Mouse (Mus musculus) ES-Bruce4 (cell line): ENCODE data around the gene Coro2a.

Source experiments
- CTCF ChIP-seq: IDR thresholded peaks from one replicate; pipeline ENCODE4 v1.8.1; 2011; ENCODE audit warnings: low read depth, low read length
- EP300 ChIP-seq: IDR thresholded peaks from 2 replicates; pipeline ENCODE4 v1.6.1; 2011; ENCODE audit warnings: low read depth, low read length; ENCODE audit not compliant: insufficient read depth
- POLR2A ChIP-seq: IDR thresholded peaks from one replicate; pipeline ENCODE4 v1.8.1; 2011; ENCODE audit warnings: low read length; ENCODE audit not compliant: insufficient read depth

- no peak for TF ChIP-seq EP300
- TF ChIP-seq POLR2A = no peak
- TF ChIP-seq CTCF = no peak
These were observed 96.5 kb downstream of the Coro2a start for GRCm38 (mm10) chr4:46505361-46506057.
